Mouse (Mus musculus) B cell, adult 62 days (primary cell): ENCODE results near the gene Zic4. TPM values are rescaled to one million over a fixed set of nuclear protein-coding genes. Genes with fewer than 3 reads are reported as not detected.

Experiments
- total RNA-seq: library from RNA; stranded (reverse); gene quantifications from 4 replicates; pipeline ENCODE4 v1.2.4, GENCODE M21; 2023

Zic4 gene
- not detected in 4 replicates for total RNA-seq

GRCm38 (mm10) chr9:91361856-91362601 lies at the start of gene Zic4:
Gene Zic4 (plus strand): TSS chr9:91362413.

GRCm38 (mm10) chr9:91365664-91366063 lies 3.5 kb downstream of the Zic4 start, which contains the start of gene Zic1:
Gene Zic1 (minus strand): TSS chr9:91365810.

Other genes with a start within 250 kb of the Zic4 start
- not detected in 4 replicates for gene Zic1, start 3.4 kb downstream of the Zic4 start, total RNA-seq